Mouse (Mus musculus) limb, embryonic 15.5 days (tissue): ENCODE measurements around the gene Sptlc2. TPM values are rescaled to one million over a fixed set of nuclear protein-coding genes. Genes with fewer than 3 reads are reported as not detected.

Source experiments
- ATAC-seq: fragments of 200-750 bp; cut with Nextera tagmentation; 2 replicates; pipeline ENCODE4 v1.8.0; 2017; ENCODE audit warnings: low read depth, moderate TSS enrichment; ENCODE audit not compliant: insufficient number of reproducible peaks, low FRiP score, low TSS enrichment
- H3K27ac ChIP-seq: fragments of 300-500 bp; sonication (generic); 2 replicates; pipeline ENCODE4 v1.5.1; 2015; ENCODE audit warnings: moderate library complexity, mild to moderate bottlenecking, inconsistent platforms
- H3K27me3 ChIP-seq: fragments of 300-500 bp; sonication (generic); 2 replicates; pipeline ENCODE4 v1.6.1; 2015; ENCODE audit warnings: inconsistent platforms
- H3K36me3 ChIP-seq: fragments of 300-500 bp; sonication (generic); 2 replicates; pipeline ENCODE4 v1.6.1; 2015; ENCODE audit warnings: inconsistent platforms
- H3K4me1 ChIP-seq: fragments of 300-500 bp; sonication (generic); 2 replicates; pipeline ENCODE4 v1.6.1; 2015; ENCODE audit warnings: inconsistent platforms
- H3K4me2 ChIP-seq: fragments of 300-500 bp; sonication (generic); 2 replicates; pipeline ENCODE4 v1.6.1; 2015; ENCODE audit warnings: mild to moderate bottlenecking, inconsistent platforms
- H3K4me3 ChIP-seq: fragments of 300-500 bp; sonication (generic); 2 replicates; pipeline ENCODE4 v1.5.1; 2015; ENCODE audit warnings: mild to moderate bottlenecking, inconsistent platforms
- H3K9ac ChIP-seq: fragments of 300-500 bp; sonication (generic); 2 replicates; pipeline ENCODE4 v1.6.1; 2015; ENCODE audit warnings: inconsistent platforms
- H3K9me3 ChIP-seq: fragments of 300-500 bp; sonication (generic); 2 replicates; pipeline ENCODE4 v1.6.1; 2016; ENCODE audit warnings: inconsistent platforms
- WGBS: fragments of 180-500 bp; shearing (Covaris S2); methylation state at CpG from one replicate; pipeline ENCODE4 v1.1.7; 2015; 5-methylcytosine and 5-hydroxymethylcytosine counted together
- polyA plus RNA-seq: library from polyadenylated mRNA; unstranded; fragments of >200 nt; fragmentation: Nextera tagmentation; extraction: Ambion mirVana; gene quantifications from 2 replicates; pipeline ENCODE4 v1.2.1, GENCODE M21; 2015

The Sptlc2 gene
- 82.1 and 83.7 TPM in 2 replicates for polyA plus RNA-seq

GRCm38 (mm10) chr12:87388122-87388774, at the start of gene Sptlc2:
Gene Sptlc2 (minus strand): TSS chr12:87388355.
- H3K36me3 ChIP-seq = no peaks in the 10 kb centered on the region
- ATAC-seq = peak; percentile 99
- WGBS = under 1% methylated on average over 45 of the region's 45 CpGs

GRCm38 (mm10) chr12:87428885-87429284, 40.7 kb upstream of the Sptlc2 start:
- Histone ChIP-seq H3K27ac (no peak overlapping the region), H3K36me3 (peaks cover 91% of the 10 kb centered on the region), H3K4me2 (no peak overlapping the region), H3K27me3 (no peaks in the 10 kb centered on the region), H3K9me3 (no peaks in the 10 kb centered on the region), H3K9ac (no peak overlapping the region), H3K4me1 (no peaks in the 10 kb centered on the region), H3K4me3 (no peak overlapping the region)
- 80% methylated on average over 8 of the region's 8 CpGs for WGBS
- no peak for ATAC-seq

More at GRCm38 (mm10) chr12:87388122-87388774, at the start of gene Sptlc2:
- H3K4me3 ChIP-seq = peak within 1 kb of the TSS; percentile 93
- H3K4me1 ChIP-seq = peaks cover 8% of the 10 kb centered on the region
- no peaks in the 10 kb centered on the region for H3K9me3 ChIP-seq
- H3K27ac ChIP-seq = peak within 1 kb of the TSS; percentile 87
- H3K9ac ChIP-seq = peak within 1 kb of the TSS; percentile 90
- H3K4me2 ChIP-seq = peak within 1 kb of the TSS; percentile 92
- no peaks in the 10 kb centered on the region for H3K27me3 ChIP-seq

- Histone ChIP-seq H3K9me3 (no peaks in the 10 kb centered on the region), H3K27me3 (no peaks in the 10 kb centered on the region), H3K4me3 (no peak overlapping the region), H3K36me3 (peaks cover 89% of the 10 kb centered on the region), H3K4me1 (no peaks in the 10 kb centered on the region), H3K27ac (no peak overlapping the region), H3K9ac (no peak overlapping the region), H3K4me2 (no peak overlapping the region)
- ATAC-seq = no peak
- WGBS = 86% methylated on average over 2 of the region's 2 CpGs
Observed at GRCm38 (mm10) chr12:87428295-87428694, 40.1 kb upstream of the Sptlc2 start.

GRCm38 (mm10) chr12:87426354-87427031, 38.3 kb upstream of the Sptlc2 start:
- no peak overlapping the region for H3K27ac ChIP-seq
- no peaks in the 10 kb centered on the region for H3K9me3 ChIP-seq
- H3K27me3 ChIP-seq = no peaks in the 10 kb centered on the region
- no peaks in the 10 kb centered on the region for H3K4me1 ChIP-seq
- ATAC-seq = no peak
- no peak overlapping the region for H3K9ac ChIP-seq
- 95% methylated on average over 5 of the region's 5 CpGs for WGBS
- no peak overlapping the region for H3K4me3 ChIP-seq
- peaks cover 79% of the 10 kb centered on the region for H3K36me3 ChIP-seq
- H3K4me2 ChIP-seq = no peak overlapping the region

- WGBS = 58% methylated on average over 3 of the region's 3 CpGs
- Histone ChIP-seq H3K4me1 (no peaks in the 10 kb centered on the region), H3K9ac (no peak overlapping the region), H3K27ac (no peak overlapping the region), H3K36me3 (peaks cover 60% of the 10 kb centered on the region), H3K9me3 (no peaks in the 10 kb centered on the region), H3K27me3 (no peaks in the 10 kb centered on the region), H3K4me2 (no peak overlapping the region), H3K4me3 (no peak overlapping the region)
- no peak for ATAC-seq
Observed at GRCm38 (mm10) chr12:87424516-87424915, 36.4 kb upstream of the Sptlc2 start.

GRCm38 (mm10) chr12:87423700-87424099, 35.5 kb upstream of the Sptlc2 start:
- Histone ChIP-seq H3K4me1 (no peaks in the 10 kb centered on the region), H3K9ac (no peak overlapping the region), H3K27ac (no peak overlapping the region), H3K36me3 (peaks cover 52% of the 10 kb centered on the region), H3K4me2 (no peak overlapping the region), H3K27me3 (no peaks in the 10 kb centered on the region), H3K4me3 (no peak overlapping the region), H3K9me3 (no peaks in the 10 kb centered on the region)
- no peak for ATAC-seq
- whole genome bisulfite sequencing = 62% methylated on average over 1 of the region's 1 CpGs

- H3K9ac ChIP-seq = no peak overlapping the region
- H3K36me3 ChIP-seq = peaks cover 36% of the 10 kb centered on the region
- no peak overlapping the region for H3K4me2 ChIP-seq
- WGBS = 65% methylated on average over 5 of the region's 5 CpGs
- H3K4me3 ChIP-seq = no peak overlapping the region
- no peaks in the 10 kb centered on the region for H3K27me3 ChIP-seq
- no peaks in the 10 kb centered on the region for H3K9me3 ChIP-seq
- H3K27ac ChIP-seq = no peak overlapping the region
- H3K4me1 ChIP-seq = no peaks in the 10 kb centered on the region
- ATAC-seq = no peak
Observed at GRCm38 (mm10) chr12:87421708-87422507, 33.8 kb upstream of the Sptlc2 start.

- Histone ChIP-seq H3K4me2 (no peak overlapping the region), H3K4me1 (no peaks in the 10 kb centered on the region), H3K27ac (no peak overlapping the region), H3K9me3 (no peaks in the 10 kb centered on the region), H3K36me3 (peaks cover 20% of the 10 kb centered on the region; the same call in 1 of the 2 replicates), H3K9ac (no peak overlapping the region), H3K27me3 (no peaks in the 10 kb centered on the region), H3K4me3 (no peak overlapping the region)
- no peak for ATAC-seq
- WGBS = 68% methylated on average over 12 of the region's 12 CpGs
Observed at GRCm38 (mm10) chr12:87419974-87420485, 31.9 kb upstream of the Sptlc2 start.

- Histone ChIP-seq H3K27me3 (no peaks in the 10 kb centered on the region), H3K9me3 (no peaks in the 10 kb centered on the region), H3K4me3 (no peak overlapping the region), H3K9ac (no peak overlapping the region), H3K36me3 (peaks cover 11% of the 10 kb centered on the region; the same call in 1 of the 2 replicates), H3K4me1 (no peaks in the 10 kb centered on the region), H3K27ac (no peak overlapping the region), H3K4me2 (no peak overlapping the region)
- WGBS = 78% methylated on average over 5 of the region's 5 CpGs
- ATAC-seq = no peak
Observed at GRCm38 (mm10) chr12:87418921-87419320, 30.8 kb upstream of the Sptlc2 start.

GRCm38 (mm10) chr12:87416690-87417089, 28.5 kb upstream of the Sptlc2 start:
- ATAC-seq = no peak
- no peaks in the 10 kb centered on the region for H3K9me3 ChIP-seq
- no peaks in the 10 kb centered on the region for H3K4me1 ChIP-seq
- 32% methylated on average over 7 of the region's 7 CpGs for WGBS
- H3K4me3 ChIP-seq = no peak overlapping the region
- no peak overlapping the region for H3K27ac ChIP-seq
- no peak overlapping the region for H3K9ac ChIP-seq
- H3K36me3 ChIP-seq = no peaks in the 10 kb centered on the region
- H3K4me2 ChIP-seq = no peak overlapping the region
- H3K27me3 ChIP-seq = no peaks in the 10 kb centered on the region

- Histone ChIP-seq H3K36me3 (no peaks in the 10 kb centered on the region), H3K4me3 (no peak overlapping the region), H3K27me3 (no peaks in the 10 kb centered on the region), H3K27ac (no peak overlapping the region), H3K4me1 (no peaks in the 10 kb centered on the region; the same call in 1 of the 2 replicates), H3K4me2 (no peak overlapping the region), H3K9ac (no peak overlapping the region), H3K9me3 (no peaks in the 10 kb centered on the region)
- ATAC-seq = no peak
- WGBS = 62% methylated on average over 4 of the region's 4 CpGs
Observed at GRCm38 (mm10) chr12:87415358-87415757, 27.2 kb upstream of the Sptlc2 start.
